Comparison of ENCODE assay signal across 22 mouse cellular contexts in genomic region chr3:101344246-101344645, GRCm38 (mm10). TPM values are rescaled to one million over a fixed set of nuclear protein-coding genes. Genes with fewer than 3 reads are reported as not detected.
A peak's percentile ranks its signal among the peaks of the same experiment; 100 is the strongest.
DNase-seq lines count a peak whose midpoint lies in the region; ATAC-seq and TF ChIP-seq lines count a peak whose summit lies in the region.
"Had no signal": no experiment of that assay in that cellular context is flagged by ENCODE, and none has a peak within 500 bp of the region (broad histone marks: within the 10 kb centered on the region; RNA-seq: fewer than 3 reads in every experiment).

No protein-coding gene starts in this region.

- H3K36me3 ChIP-seq in forebrain, embryonic 11.5 days (ENCODE audit: control insufficient read depth, insufficient read depth, low read length): no peaks in the 10 kb centered on the region
- H3K36me3 ChIP-seq in forebrain, embryonic 10.5 days (replicated peaks): no peaks in the 10 kb centered on the region
- H3K36me3 ChIP-seq in midbrain, embryonic 14.5 days (ENCODE audit: control insufficient read depth, insufficient read depth, low read length): no peaks in the 10 kb centered on the region
- H3K36me3 ChIP-seq in midbrain, embryonic 11.5 days (ENCODE audit: control insufficient read depth, insufficient read depth, low read length): no peaks in the 10 kb centered on the region
- no peaks in the 10 kb centered on the region for H3K36me3 ChIP-seq in forebrain, postnatal 0 days (ENCODE audit: insufficient read depth)
- no peaks in the 10 kb centered on the region for H3K36me3 ChIP-seq in midbrain, postnatal 0 days (ENCODE audit: insufficient read depth, low read length)

- 0 out of 2 replicates have a peak, but pooled peaks cover 3% of the 10 kb centered on the region for H3K4me1 ChIP-seq in forebrain, embryonic 11.5 days (replicated peaks; ENCODE audit: control insufficient read depth, insufficient read depth, low read length)
- peaks cover 15% of the 10 kb centered on the region for H3K4me1 ChIP-seq in forebrain, embryonic 10.5 days
- peaks cover 13% of the 10 kb centered on the region for H3K4me1 ChIP-seq in midbrain, embryonic 14.5 days (ENCODE audit: control insufficient read depth, insufficient read depth, low read length)
- 0 out of 2 replicates have a peak, but pooled peaks cover 3% of the 10 kb centered on the region for H3K4me1 ChIP-seq in midbrain, embryonic 11.5 days (ENCODE audit: control insufficient read depth, insufficient read depth, low read length)
- peaks cover 10% of the 10 kb centered on the region for H3K4me1 ChIP-seq in forebrain, postnatal 0 days (ENCODE audit: insufficient read depth)
- peaks cover 13% of the 10 kb centered on the region for H3K4me1 ChIP-seq in midbrain, postnatal 0 days (ENCODE audit: insufficient read depth, low read length)

- no peak overlapping the region for H3K4me2 ChIP-seq in forebrain, embryonic 11.5 days (ENCODE audit: low read depth, low read length, severe bottlenecking)
- H3K4me2 ChIP-seq in midbrain, embryonic 14.5 days (ENCODE audit: low read length): no peak overlapping the region
- H3K4me2 ChIP-seq in midbrain, embryonic 11.5 days: no peak overlapping the region
- H3K4me2 ChIP-seq in forebrain, postnatal 0 days (ENCODE audit: low read depth): no peak overlapping the region
- H3K4me2 ChIP-seq in midbrain, postnatal 0 days (ENCODE audit: low read depth, low read length, poor library complexity, severe bottlenecking): no peak overlapping the region

- peak; percentile 30 for DNase-seq in forebrain, embryonic 11.5 days (ENCODE audit: low spot score)
- DNase-seq in forebrain, embryonic 10.5 days (ENCODE audit: extremely low spot score, low spot score): no peak
- DNase-seq in midbrain, embryonic 14.5 days: peak; percentile 76
- no peak for DNase-seq in midbrain, embryonic 11.5 days (ENCODE audit: low spot score, missing footprints)
- no peak for DNase-seq in forebrain, postnatal 0 days
- DNase-seq in midbrain, postnatal 0 days (ENCODE audit: low spot score): peak; percentile 44
- no peak for DNase-seq in urinary bladder, postnatal 36 days (ENCODE audit: low spot score in 2 of 2)
- DNase-seq in lung, postnatal 4 days: no peak
- DNase-seq: adrenal gland, postnatal 10 days; cerebellum, adult 18-20 months; gastrocnemius, postnatal 36 days; kidney, adult 11 months; liver; liver, postnatal 0 days; lung, postnatal 10 days had no signal

- TF ChIP-seq CTCF in forebrain, postnatal 0 days (IDR thresholded peaks at IDR 0.05; ENCODE audit: low read depth): no peak
- TF ChIP-seq CTCF in midbrain, postnatal 0 days (IDR thresholded peaks at IDR 0.05): no peak

- no peak for ATAC-seq in forebrain, embryonic 11.5 days (replicated peaks; ENCODE audit: low FRiP score)
- peak; percentile 62; the same call in 1 of the 2 replicates for ATAC-seq in midbrain, embryonic 14.5 days (ENCODE audit: low FRiP score, low TSS enrichment)
- no peak for ATAC-seq in midbrain, embryonic 11.5 days (ENCODE audit: low FRiP score)
- peak; percentile 59 for ATAC-seq in forebrain, postnatal 0 days
- ATAC-seq in midbrain, postnatal 0 days (ENCODE audit: low FRiP score): 0 out of 2 replicates have a peak, but pooled peaks have one; percentile 20
- ATAC-seq: CD4-positive, CD25-positive, alpha-beta regulatory T cell, adult 4 months; liver, postnatal 0 days; Patski had no signal

- H3K9ac ChIP-seq in forebrain, embryonic 11.5 days (ENCODE audit: low read length): no peak overlapping the region
- no peak overlapping the region for H3K9ac ChIP-seq in midbrain, embryonic 14.5 days (replicated peaks; ENCODE audit: low read length)
- no peak overlapping the region for H3K9ac ChIP-seq in midbrain, embryonic 11.5 days (ENCODE audit: low read length)
- no peak overlapping the region for H3K9ac ChIP-seq in forebrain, postnatal 0 days
- no peak overlapping the region for H3K9ac ChIP-seq in midbrain, postnatal 0 days (replicated peaks; ENCODE audit: low read length, poor library complexity, severe bottlenecking)
- H3K9ac ChIP-seq: liver, postnatal 0 days had no signal

- H3K9me3 ChIP-seq in forebrain, embryonic 11.5 days (ENCODE audit: control insufficient read depth, low read length): no peaks in the 10 kb centered on the region; the same call in 1 of the 2 replicates
- H3K9me3 ChIP-seq in forebrain, embryonic 10.5 days: peaks cover 6% of the 10 kb centered on the region; the same call in 1 of the 2 replicates
- H3K9me3 ChIP-seq in midbrain, embryonic 14.5 days (ENCODE audit: control insufficient read depth, low read length): no peaks in the 10 kb centered on the region
- no peaks in the 10 kb centered on the region for H3K9me3 ChIP-seq in midbrain, embryonic 11.5 days (ENCODE audit: control insufficient read depth, low read length)
- H3K9me3 ChIP-seq in forebrain, postnatal 0 days (ENCODE audit: low read length): no peaks in the 10 kb centered on the region
- H3K9me3 ChIP-seq in midbrain, postnatal 0 days (ENCODE audit: low read length): no peaks in the 10 kb centered on the region

- no peak overlapping the region for H3K4me3 ChIP-seq in forebrain, embryonic 11.5 days (ENCODE audit: low read depth, low read length)
- no peak overlapping the region for H3K4me3 ChIP-seq in forebrain, embryonic 10.5 days
- H3K4me3 ChIP-seq in midbrain, embryonic 14.5 days (replicated peaks; ENCODE audit: low read depth, low read length): no peak overlapping the region
- H3K4me3 ChIP-seq in midbrain, embryonic 11.5 days (ENCODE audit: low read depth, low read length): no peak overlapping the region
- no peak overlapping the region for H3K4me3 ChIP-seq in forebrain, postnatal 0 days (ENCODE audit: low read depth, low read length)
- no peak overlapping the region for H3K4me3 ChIP-seq in midbrain, postnatal 0 days (ENCODE audit: low read depth, low read length)
- H3K4me3 ChIP-seq: erythroblast, embryonic 14.5 days; megakaryocyte, embryonic 14.5 days had no signal

- H3K27me3 ChIP-seq in forebrain, embryonic 11.5 days (ENCODE audit: control insufficient read depth, insufficient read depth, low read length): no peaks in the 10 kb centered on the region
- no peaks in the 10 kb centered on the region for H3K27me3 ChIP-seq in forebrain, embryonic 10.5 days (ENCODE audit: poor library complexity, severe bottlenecking)
- H3K27me3 ChIP-seq in midbrain, embryonic 14.5 days (ENCODE audit: control insufficient read depth, insufficient read depth, low read length): no peaks in the 10 kb centered on the region
- H3K27me3 ChIP-seq in midbrain, embryonic 11.5 days (ENCODE audit: control insufficient read depth, insufficient read depth, low read length): no peaks in the 10 kb centered on the region
- H3K27me3 ChIP-seq in forebrain, postnatal 0 days (ENCODE audit: insufficient read depth, low read length): no peaks in the 10 kb centered on the region
- H3K27me3 ChIP-seq in midbrain, postnatal 0 days (ENCODE audit: insufficient read depth, low read length): no peaks in the 10 kb centered on the region
- H3K27me3 ChIP-seq: Patski had no signal

- WGBS in forebrain, embryonic 11.5 days: 91% methylated on average over 3 of the region's 3 CpGs
- WGBS in forebrain, embryonic 10.5 days: 93% methylated on average over 3 of the region's 3 CpGs
- 44% methylated on average over 3 of the region's 3 CpGs for WGBS in midbrain, embryonic 14.5 days
- WGBS in midbrain, embryonic 11.5 days: 94% methylated on average over 3 of the region's 3 CpGs
- 40% methylated on average over 3 of the region's 3 CpGs for WGBS in forebrain, postnatal 0 days
- WGBS in midbrain, postnatal 0 days: 35% methylated on average over 3 of the region's 3 CpGs

- no peak overlapping the region for H3K27ac ChIP-seq in forebrain, embryonic 11.5 days (ENCODE audit: low read depth, low read length)
- no peak overlapping the region for H3K27ac ChIP-seq in forebrain, embryonic 10.5 days
- peak overlapping the region; percentile 56 for H3K27ac ChIP-seq in midbrain, embryonic 14.5 days (replicated peaks; ENCODE audit: low read depth, low read length)
- no peak overlapping the region for H3K27ac ChIP-seq in midbrain, embryonic 11.5 days (ENCODE audit: low read depth, low read length)
- peak overlapping the region; percentile 51 for H3K27ac ChIP-seq in forebrain, postnatal 0 days (ENCODE audit: low read depth, low read length)
- H3K27ac ChIP-seq in midbrain, postnatal 0 days (ENCODE audit: low read depth, low read length): peak overlapping the region; percentile 70
- H3K27ac ChIP-seq: kidney, postnatal 0 days had no signal

RNA-seq across cellular contexts. Expression of gene Igsf3, which starts 32.6 kb away (rescaled TPM):
- polyA plus RNA-seq in forebrain, embryonic 11.5 days (2014; fragmentation: Nextera tagmentation; extraction: Ambion mirVana): 19.1 and 19.3 TPM in 2 replicates
- 24.3 and 25.4 TPM in 2 replicates for polyA plus RNA-seq in forebrain, embryonic 10.5 days (2016; fragmentation: Nextera tagmentation; extraction: Ambion mirVana)
- polyA plus RNA-seq in midbrain, embryonic 14.5 days (2014; fragmentation: Nextera tagmentation; extraction: Ambion mirVana): 62.0 and 77.8 TPM in 2 replicates
- polyA plus RNA-seq in midbrain, embryonic 11.5 days (2014; fragmentation: Nextera tagmentation; extraction: Ambion mirVana): 19.8 and 20.8 TPM in 2 replicates
- total RNA-seq in forebrain, postnatal 0 days (2014; rRNA removed): 54.8 and 74.0 TPM in 2 replicates
- 59.9 and 77.0 TPM in 2 replicates for polyA plus RNA-seq in forebrain, postnatal 0 days (2015; fragmentation: Nextera tagmentation; extraction: Ambion mirVana)
- total RNA-seq in midbrain, postnatal 0 days (2014; rRNA removed): 102 and 104 TPM in 2 replicates
- 84.2 and 84.9 TPM in 2 replicates for polyA plus RNA-seq in midbrain, postnatal 0 days (2015; fragmentation: Nextera tagmentation; extraction: Ambion mirVana)

RNA-seq across cellular contexts. Expression of gene Cd2, which starts 56.5 kb away (rescaled TPM):
- polyA plus RNA-seq in forebrain, embryonic 11.5 days (2014; fragmentation: Nextera tagmentation; extraction: Ambion mirVana): not detected in 2 replicates
- not detected in 2 replicates for polyA plus RNA-seq in forebrain, embryonic 10.5 days (2016; fragmentation: Nextera tagmentation; extraction: Ambion mirVana)
- not detected in 2 replicates for polyA plus RNA-seq in midbrain, embryonic 14.5 days (2014; fragmentation: Nextera tagmentation; extraction: Ambion mirVana)
- 0.28 TPM in 1 of 2 replicates, not detected in the other for polyA plus RNA-seq in midbrain, embryonic 11.5 days (2014; fragmentation: Nextera tagmentation; extraction: Ambion mirVana)
- 0.69 TPM in 1 of 2 replicates, not detected in the other for total RNA-seq in forebrain, postnatal 0 days (2014; rRNA removed)
- polyA plus RNA-seq in forebrain, postnatal 0 days (2015; fragmentation: Nextera tagmentation; extraction: Ambion mirVana): 0.16 and 0.35 TPM in 2 replicates
- total RNA-seq in midbrain, postnatal 0 days (2014; rRNA removed): not detected in 2 replicates
- polyA plus RNA-seq in midbrain, postnatal 0 days (2015; fragmentation: Nextera tagmentation; extraction: Ambion mirVana): 0.21 and 0.22 TPM in 2 replicates
- total RNA-seq: layer of hippocampus, postnatal 36 days; left cerebral cortex, postnatal 25 days had no signal
- polyA plus RNA-seq: erythroblast, embryonic 14.5 days; kidney, postnatal 0 days; Patski had no signal

Comparison
In these comparisons a context has a peak if more than half of its experiments do, and no peak if none do; other contexts are left out.
1. ATAC-seq: peak in midbrain, embryonic 14.5 days (single experiment), forebrain, postnatal 0 days (single experiment) and midbrain, postnatal 0 days (single experiment); none in forebrain, embryonic 11.5 days (single experiment) and midbrain, embryonic 11.5 days (single experiment).
2. DNase-seq: peak in forebrain, embryonic 11.5 days (single experiment), midbrain, embryonic 14.5 days (single experiment) and midbrain, postnatal 0 days (single experiment); none in forebrain, embryonic 10.5 days (single experiment), midbrain, embryonic 11.5 days (single experiment), forebrain, postnatal 0 days (single experiment), urinary bladder, postnatal 36 days (0 of 2) and lung, postnatal 4 days (0 of 2).
3. H3K27ac ChIP-seq: peak in midbrain, embryonic 14.5 days (single experiment), forebrain, postnatal 0 days (single experiment) and midbrain, postnatal 0 days (single experiment); none in forebrain, embryonic 11.5 days (single experiment), forebrain, embryonic 10.5 days (single experiment) and midbrain, embryonic 11.5 days (single experiment).